Mouse (Mus musculus) embryonic facial prominence, embryonic 13.5 days (tissue): ENCODE data around the gene Bcorl1. TPM values are rescaled to one million over a fixed set of nuclear protein-coding genes. Genes with fewer than 3 reads are reported as not detected.
A peak's percentile ranks its signal among the peaks of the same experiment; 100 is the strongest.

Experiments
- ATAC-seq: fragments of 200-750 bp; cut with Nextera tagmentation; 2 replicates; pipeline ENCODE4 v1.8.0; 2017; ENCODE audit warnings: low read depth; ENCODE audit not compliant: insufficient number of reproducible peaks, insufficient read depth, low FRiP score, low TSS enrichment
- H3K27ac ChIP-seq: fragments of 300-500 bp; sonication (generic); 2 replicates; pipeline ENCODE4 v1.5.1; 2015; ENCODE audit warnings: moderate library complexity, mild to moderate bottlenecking, inconsistent platforms
- H3K27me3 ChIP-seq: fragments of 300-500 bp; sonication (generic); 2 replicates; pipeline ENCODE4 v1.6.1; 2015; ENCODE audit warnings: mild to moderate bottlenecking, inconsistent platforms
- H3K36me3 ChIP-seq: fragments of 300-500 bp; sonication (generic); 2 replicates; pipeline ENCODE4 v1.6.1; 2015; ENCODE audit warnings: mild to moderate bottlenecking, inconsistent platforms
- H3K4me1 ChIP-seq: fragments of 300-500 bp; sonication (generic); 2 replicates; pipeline ENCODE4 v1.6.1; 2015; ENCODE audit warnings: inconsistent platforms
- H3K4me2 ChIP-seq: fragments of 300-500 bp; sonication (generic); 2 replicates; pipeline ENCODE4 v1.6.1; 2015; ENCODE audit warnings: moderate library complexity, mild to moderate bottlenecking, inconsistent platforms
- H3K4me3 ChIP-seq: fragments of 300-500 bp; sonication (generic); 2 replicates; pipeline ENCODE4 v1.5.1; 2015; ENCODE audit warnings: mild to moderate bottlenecking, inconsistent platforms
- H3K9ac ChIP-seq: fragments of 300-500 bp; sonication (generic); 2 replicates; pipeline ENCODE4 v1.6.1; 2015; ENCODE audit warnings: mild to moderate bottlenecking, inconsistent platforms
- H3K9me3 ChIP-seq: fragments of 300-500 bp; sonication (generic); 2 replicates; pipeline ENCODE4 v1.6.1; 2016; ENCODE audit warnings: inconsistent platforms
- WGBS: fragments of 180-500 bp; shearing (Covaris S2); methylation state at CpG from one replicate; pipeline ENCODE4 v1.1.7; 2015; ENCODE audit warnings: mixed read lengths; 5-methylcytosine and 5-hydroxymethylcytosine counted together
- polyA plus RNA-seq: library from polyadenylated mRNA; unstranded; fragments of >200 nt; fragmentation: Nextera tagmentation; extraction: Ambion mirVana; gene quantifications from 2 replicates; pipeline ENCODE4 v1.2.1, GENCODE M21; 2015

Bcorl1 gene
- 6.2 and 6.8 TPM in 2 replicates for polyA plus RNA-seq

GRCm38 (mm10) chrX:48341141-48341540 lies at the start of gene Bcorl1:
Gene Bcorl1 (plus strand): TSS chrX:48341358.
- peak within 1 kb of the TSS; percentile 71 for H3K9ac ChIP-seq
- H3K27me3 ChIP-seq = peaks cover 21% of the 10 kb centered on the region; the same call in 1 of the 2 replicates
- peak within 1 kb of the TSS; percentile 55 for H3K4me3 ChIP-seq
- 0 out of 2 replicates have a peak, but pooled peaks have one; percentile 11 for ATAC-seq
- 0 out of 2 replicates have a peak, but pooled peaks cover 3% of the 10 kb centered on the region for H3K4me1 ChIP-seq
- H3K27ac ChIP-seq = no peak within 1 kb of the TSS
- H3K36me3 ChIP-seq = no peaks in the 10 kb centered on the region
- WGBS = 15% methylated on average over 21 of the region's 33 CpGs
- no peaks in the 10 kb centered on the region for H3K9me3 ChIP-seq
- H3K4me2 ChIP-seq = peak within 1 kb of the TSS; percentile 67

- no peak overlapping the region for H3K27ac ChIP-seq
- peaks cover 16% of the 10 kb centered on the region for H3K27me3 ChIP-seq
- no peak overlapping the region for H3K4me2 ChIP-seq
- no peaks in the 10 kb centered on the region for H3K4me1 ChIP-seq
- 35% methylated on average over 3 of the region's 3 CpGs for WGBS
- no peak for ATAC-seq
- H3K9me3 ChIP-seq = no peaks in the 10 kb centered on the region
- H3K4me3 ChIP-seq = no peak overlapping the region
- no peaks in the 10 kb centered on the region for H3K36me3 ChIP-seq
- no peak overlapping the region for H3K9ac ChIP-seq
These were observed 49.7 kb upstream of the Bcorl1 start for GRCm38 (mm10) chrX:48291413-48291812.

DNA sequence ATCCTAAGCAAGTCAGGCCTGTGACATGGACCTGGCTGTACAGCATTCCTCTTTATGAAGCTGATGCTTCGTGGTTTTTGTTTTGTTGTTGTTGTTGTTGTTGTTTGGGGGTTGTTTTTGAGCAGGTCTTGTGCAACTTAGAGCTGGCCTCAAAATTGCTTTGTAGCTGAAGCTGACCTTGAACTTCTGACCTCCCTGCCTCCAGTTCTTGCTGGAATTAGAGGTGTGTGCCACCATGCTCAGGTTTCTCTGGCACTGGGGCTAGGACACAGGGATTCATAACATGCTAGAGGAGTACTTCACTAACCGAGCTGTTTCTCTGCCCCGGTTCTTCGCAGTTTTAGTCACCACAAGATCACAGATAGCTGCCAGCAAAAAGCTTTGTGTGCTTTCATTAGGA lies 35.8 kb upstream of the Bcorl1 start:
- Histone ChIP-seq H3K4me1 (no peaks in the 10 kb centered on the region), H3K36me3 (no peaks in the 10 kb centered on the region), H3K4me2 (no peak overlapping the region), H3K27ac (no peak overlapping the region), H3K9ac (no peak overlapping the region), H3K9me3 (no peaks in the 10 kb centered on the region), H3K4me3 (no peak overlapping the region), H3K27me3 (no peaks in the 10 kb centered on the region)
- WGBS = 74% methylated on average over 4 of the region's 4 CpGs
- no peak for ATAC-seq

DNA sequence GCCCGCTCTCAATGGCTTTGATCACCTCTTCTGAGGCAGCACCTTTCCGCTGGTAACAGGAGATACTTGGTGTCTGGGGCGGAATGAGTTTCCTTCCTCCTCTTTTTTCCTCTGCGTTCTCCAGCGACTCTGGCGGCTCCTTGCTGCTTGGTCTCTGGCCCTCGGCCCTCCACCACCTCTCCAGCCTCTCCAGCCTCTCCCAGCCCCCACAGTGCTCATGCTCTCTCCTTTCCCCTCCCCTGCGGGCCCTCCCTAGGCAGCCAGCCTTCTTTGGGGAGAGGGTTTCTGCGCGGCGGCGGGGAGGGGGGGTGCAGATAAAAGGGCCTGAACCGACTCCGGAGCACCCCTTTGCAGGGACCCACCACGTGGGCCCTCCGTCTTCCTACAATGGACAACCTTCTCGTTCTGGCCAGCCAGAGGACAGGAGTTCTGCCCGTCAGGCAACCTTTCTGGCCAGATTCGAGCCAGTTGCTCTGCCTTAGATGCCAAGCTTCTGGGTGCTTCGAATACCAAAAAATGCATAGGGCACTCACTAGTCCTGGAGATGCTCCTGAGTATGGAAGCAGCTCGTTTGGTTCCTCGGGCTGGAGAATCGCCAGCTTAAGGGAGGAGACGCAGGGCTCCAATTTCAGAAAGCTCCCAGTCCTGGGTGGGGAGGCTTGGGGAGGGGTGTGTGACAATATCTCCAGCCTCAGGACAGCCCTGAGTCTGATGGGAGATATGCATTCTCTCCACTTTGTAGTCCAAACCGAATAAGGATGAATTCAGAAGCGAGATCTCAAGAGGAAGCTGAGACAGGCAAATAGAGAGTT lies 30.2 kb upstream of the Bcorl1 start:
- Histone ChIP-seq H3K4me3 (peak overlapping the region; percentile 24), H3K36me3 (no peaks in the 10 kb centered on the region), H3K4me2 (peak overlapping the region; percentile 59), H3K27ac (no peak overlapping the region), H3K4me1 (no peaks in the 10 kb centered on the region; the same call in 1 of the 2 replicates), H3K9me3 (no peaks in the 10 kb centered on the region), H3K27me3 (peaks cover 14% of the 10 kb centered on the region), H3K9ac (peak overlapping the region; percentile 55)
- WGBS = 18% methylated on average over 26 of the region's 26 CpGs
- ATAC-seq = no peak

DNA sequence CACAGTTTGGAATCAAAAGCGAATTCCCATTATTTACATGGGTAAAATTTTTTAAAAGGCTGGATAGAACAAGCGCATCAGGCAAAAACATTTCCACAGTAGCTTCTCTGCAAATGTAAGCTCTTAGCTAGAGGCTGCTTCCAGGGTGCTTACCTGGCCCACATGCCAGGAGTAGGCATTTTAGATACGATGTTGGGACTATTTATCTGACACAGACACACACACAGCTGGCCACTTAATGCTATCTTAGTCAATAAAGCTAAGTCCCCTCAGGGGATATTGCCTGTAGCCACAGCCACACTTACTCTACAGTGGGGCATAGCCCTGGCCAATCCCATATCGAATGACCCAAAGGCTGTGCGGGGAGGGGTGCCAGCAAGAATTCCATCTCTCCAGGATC lies 29.4 kb upstream of the Bcorl1 start:
- Histone ChIP-seq H3K36me3 (no peaks in the 10 kb centered on the region), H3K4me2 (no peak overlapping the region), H3K27ac (no peak overlapping the region), H3K4me3 (no peak overlapping the region), H3K27me3 (peaks cover 22% of the 10 kb centered on the region), H3K9me3 (no peaks in the 10 kb centered on the region), H3K4me1 (no peaks in the 10 kb centered on the region; the same call in 1 of the 2 replicates), H3K9ac (no peak overlapping the region)
- WGBS = 68% methylated on average over 5 of the region's 5 CpGs
- no peak for ATAC-seq

GRCm38 (mm10) chrX:48314530-48315079 lies 26.6 kb upstream of the Bcorl1 start:
- peak; percentile 63 for ATAC-seq
- Histone ChIP-seq H3K9ac (peak overlapping the region; percentile 52), H3K27me3 (peaks cover 34% of the 10 kb centered on the region), H3K27ac (no peak overlapping the region), H3K4me2 (peak overlapping the region; percentile 63), H3K36me3 (no peaks in the 10 kb centered on the region), H3K9me3 (no peaks in the 10 kb centered on the region), H3K4me3 (peak overlapping the region; percentile 46), H3K4me1 (peaks cover 3% of the 10 kb centered on the region; the same call in 1 of the 2 replicates)
- 17% methylated on average over 33 of the region's 33 CpGs for WGBS

DNA sequence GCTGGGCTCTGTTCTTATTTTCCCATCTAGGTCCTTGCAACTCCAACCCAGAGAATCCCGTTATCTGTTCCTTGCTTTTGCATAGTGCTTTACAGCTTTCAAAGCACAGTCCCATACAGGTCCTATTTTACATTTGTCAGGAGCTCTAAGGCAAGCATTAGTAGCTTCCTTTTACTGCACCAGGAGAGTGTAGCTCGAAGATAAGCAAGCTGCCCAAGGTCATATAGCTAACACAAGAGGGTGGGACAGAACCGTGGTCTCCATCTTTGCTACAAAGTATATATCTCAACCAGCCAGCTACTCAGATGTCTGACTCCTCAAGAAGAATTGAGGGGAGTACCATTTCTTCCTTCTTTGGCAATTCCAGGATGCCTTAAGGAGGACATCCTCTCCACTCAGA lies 23.7 kb upstream of the Bcorl1 start:
- H3K9me3 ChIP-seq = no peaks in the 10 kb centered on the region
- no peak overlapping the region for H3K27ac ChIP-seq
- WGBS = 66% methylated on average over 3 of the region's 3 CpGs
- peaks cover 34% of the 10 kb centered on the region for H3K27me3 ChIP-seq
- H3K4me2 ChIP-seq = no peak overlapping the region
- no peak for ATAC-seq
- peaks cover 3% of the 10 kb centered on the region; the same call in 1 of the 2 replicates for H3K4me1 ChIP-seq
- H3K36me3 ChIP-seq = no peaks in the 10 kb centered on the region
- no peak overlapping the region for H3K9ac ChIP-seq
- H3K4me3 ChIP-seq = no peak overlapping the region

DNA sequence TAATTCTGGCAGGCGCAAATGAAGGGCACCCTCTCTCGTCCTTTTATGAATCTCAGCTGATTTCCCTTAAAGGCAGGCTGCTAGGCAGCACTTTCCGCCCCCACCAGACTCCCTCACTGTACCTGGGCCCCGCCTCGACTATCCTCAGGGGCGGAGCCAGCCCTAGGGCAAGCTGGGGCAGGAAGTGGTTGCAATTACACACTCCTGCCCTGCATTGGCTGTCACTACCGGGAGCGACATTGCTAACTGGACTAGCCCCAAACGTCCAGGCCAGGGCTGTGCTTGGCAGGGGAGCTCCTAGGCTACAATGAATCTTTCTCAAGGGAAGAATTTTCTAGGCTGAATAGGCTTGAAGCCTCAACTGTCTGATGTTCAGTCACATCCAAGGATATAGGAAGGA lies 23.0 kb upstream of the Bcorl1 start:
- no peak overlapping the region for H3K4me3 ChIP-seq
- no peaks in the 10 kb centered on the region for H3K36me3 ChIP-seq
- no peak overlapping the region for H3K4me2 ChIP-seq
- H3K9me3 ChIP-seq = no peaks in the 10 kb centered on the region
- H3K27ac ChIP-seq = no peak overlapping the region
- H3K4me1 ChIP-seq = peaks cover 3% of the 10 kb centered on the region; the same call in 1 of the 2 replicates
- WGBS = 24% methylated on average over 9 of the region's 9 CpGs
- peaks cover 34% of the 10 kb centered on the region for H3K27me3 ChIP-seq
- no peak for ATAC-seq
- no peak overlapping the region for H3K9ac ChIP-seq

DNA sequence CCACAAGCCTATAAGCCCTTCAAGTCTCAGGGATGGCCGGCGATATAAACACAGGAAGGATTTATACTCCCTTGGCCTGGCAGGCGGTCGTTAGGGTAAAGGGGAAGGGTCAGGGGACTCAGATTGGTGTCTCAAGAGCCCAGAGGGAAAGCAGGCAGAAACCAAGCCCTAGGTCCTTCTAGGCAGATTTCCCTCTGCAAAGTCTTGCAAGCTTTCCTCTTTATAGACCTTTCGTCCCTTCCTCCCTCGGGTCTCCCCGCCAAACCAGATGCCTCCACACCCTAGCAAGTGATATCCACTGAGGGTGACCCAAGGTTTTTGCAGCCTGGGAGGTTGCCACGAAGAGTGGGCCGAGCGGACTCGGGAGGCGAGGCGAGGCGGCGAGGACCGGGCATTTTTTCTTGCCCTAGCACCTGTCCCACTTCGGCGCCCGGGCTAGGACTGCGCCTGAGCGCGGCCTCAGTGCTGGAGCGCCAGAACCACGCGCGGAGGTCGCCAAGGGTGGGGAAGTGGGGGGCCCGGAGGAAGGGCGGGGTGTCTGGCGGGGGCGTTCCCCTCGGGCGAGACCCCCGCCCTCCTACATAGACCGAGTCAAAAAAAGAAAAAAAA lies 613 bp upstream of the Bcorl1 start:
- H3K4me1 ChIP-seq = 0 out of 2 replicates have a peak, but pooled peaks cover 3% of the 10 kb centered on the region
- peak overlapping the region; percentile 71; the same call in 1 of the 2 replicates for H3K9ac ChIP-seq
- H3K27ac ChIP-seq = no peak overlapping the region
- 25% methylated on average over 30 of the region's 35 CpGs for WGBS
- H3K4me3 ChIP-seq = peak overlapping the region; percentile 55
- no peaks in the 10 kb centered on the region for H3K36me3 ChIP-seq
- H3K27me3 ChIP-seq = peaks cover 21% of the 10 kb centered on the region; the same call in 1 of the 2 replicates
- ATAC-seq = no peak
- no peaks in the 10 kb centered on the region for H3K9me3 ChIP-seq
- H3K4me2 ChIP-seq = peak overlapping the region; percentile 67

GRCm38 (mm10) chrX:48341621-48342161 lies 533 bp downstream of the Bcorl1 start:
- Histone ChIP-seq H3K4me2 (peak overlapping the region; percentile 67), H3K27ac (no peak overlapping the region), H3K9me3 (no peaks in the 10 kb centered on the region), H3K4me1 (0 out of 2 replicates have a peak, but pooled peaks cover 3% of the 10 kb centered on the region), H3K4me3 (peak overlapping the region; percentile 55), H3K9ac (peak overlapping the region; percentile 71), H3K27me3 (peaks cover 21% of the 10 kb centered on the region; the same call in 1 of the 2 replicates), H3K36me3 (no peaks in the 10 kb centered on the region)
- ATAC-seq = peak; percentile 53; the same call in 1 of the 2 replicates
- WGBS = 16% methylated on average over 33 of the region's 73 CpGs

DNA sequence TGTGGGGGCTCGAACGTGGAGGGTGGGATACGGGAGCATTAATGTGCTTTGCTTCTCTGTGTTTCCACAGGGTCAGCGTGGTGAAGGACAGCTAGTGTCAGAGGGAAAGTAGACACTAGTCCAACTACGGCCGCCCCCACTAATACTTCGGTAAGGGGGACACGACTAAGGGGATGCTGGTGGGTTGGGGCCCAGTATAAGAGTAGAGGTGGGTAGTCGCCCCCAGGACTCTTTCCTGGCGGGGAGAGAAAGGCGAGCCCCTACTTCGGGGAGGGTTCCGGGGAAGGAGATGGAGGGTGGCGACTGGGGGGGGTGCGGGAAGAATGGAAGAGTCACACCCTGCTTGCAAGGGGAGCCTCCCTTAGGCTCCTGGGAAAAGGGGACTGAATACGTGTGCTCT lies 1.6 kb downstream of the Bcorl1 start:
- Histone ChIP-seq H3K4me2 (peak overlapping the region; percentile 67), H3K27ac (no peak overlapping the region), H3K9ac (peak overlapping the region; percentile 71), H3K27me3 (peaks cover 21% of the 10 kb centered on the region; the same call in 1 of the 2 replicates), H3K9me3 (no peaks in the 10 kb centered on the region), H3K36me3 (no peaks in the 10 kb centered on the region), H3K4me1 (0 out of 2 replicates have a peak, but pooled peaks cover 3% of the 10 kb centered on the region), H3K4me3 (peak overlapping the region; percentile 55)
- WGBS = 21% methylated on average over 16 of the region's 16 CpGs
- 0 out of 2 replicates have a peak, but pooled peaks have one; percentile 0 for ATAC-seq
